Mouse (Mus musculus): Measurements from ENCODE around the gene Mgmt. TPM values are rescaled to one million over a fixed set of nuclear protein-coding genes. Genes with fewer than 3 reads are reported as not detected.

Mgmt gene
- total RNA-seq, 4 experiments from 2014 or later, result 0.99 to 1.5 (median 1.4) TPM

DNA sequence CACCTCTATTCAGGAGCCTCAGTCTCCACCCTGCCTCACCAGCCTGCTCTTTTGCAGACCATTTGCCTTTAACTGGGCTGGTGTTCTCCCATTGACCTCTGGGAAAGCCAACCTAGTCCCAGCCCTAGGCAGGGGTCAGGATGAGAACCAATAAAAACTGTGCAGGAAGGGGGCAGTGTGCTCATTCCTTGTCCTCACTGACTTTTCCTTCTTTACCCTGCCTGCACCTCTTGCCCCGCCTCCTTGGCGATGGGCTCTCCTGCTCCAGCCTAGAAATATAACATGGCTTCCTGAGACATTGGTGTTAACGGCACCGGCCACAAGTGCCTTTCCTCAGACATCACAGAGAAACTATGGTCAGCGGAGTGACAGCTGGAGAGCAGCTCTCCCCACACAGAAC lies 161.7 kb downstream of the Mgmt start:
- no peak for DNase-seq (ENCODE audit: low spot score in 2 of 2)

DNA sequence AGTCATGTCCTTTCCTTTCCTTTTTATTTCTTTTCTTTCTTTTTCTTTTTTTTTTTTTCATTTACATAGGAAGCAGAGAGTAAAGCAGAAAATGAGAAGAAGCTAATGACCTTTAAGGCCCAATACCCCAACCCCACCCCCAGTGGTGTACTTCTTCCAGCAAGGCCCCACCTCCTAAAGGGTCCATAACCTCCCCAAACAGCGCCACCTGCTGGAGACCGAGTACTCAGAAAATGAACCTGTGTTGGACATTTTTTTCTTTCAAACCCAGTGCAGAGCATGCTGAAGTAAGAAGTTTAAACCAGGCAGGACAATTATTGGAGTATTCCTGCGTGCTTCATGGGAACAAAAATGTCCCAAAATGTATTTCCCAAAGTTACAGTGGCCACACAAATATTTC lies 166.1 kb downstream of the Mgmt start:
- DNase-seq (ENCODE audit: low spot score in 2 of 2), result no peak

DNA sequence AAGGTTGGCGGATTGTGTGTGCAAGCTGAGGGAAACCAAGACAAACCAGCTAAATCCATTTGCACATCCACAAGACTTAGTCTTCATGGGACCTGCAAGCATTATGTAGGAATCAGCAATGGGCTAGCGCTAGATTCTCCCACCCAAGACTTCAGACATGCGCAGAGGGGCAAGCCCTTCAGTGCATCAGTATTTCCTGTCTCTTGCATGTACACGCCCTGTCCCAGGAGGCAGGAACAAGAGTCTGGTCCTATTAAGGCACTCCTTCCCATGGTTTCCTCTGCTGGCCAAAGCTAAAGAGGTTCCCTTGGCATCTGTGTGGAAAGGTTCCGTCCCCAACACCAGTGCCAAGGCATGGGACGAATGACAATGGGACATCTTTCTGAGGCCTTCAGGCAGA lies 166.7 kb downstream of the Mgmt start:
- DNase-seq (ENCODE audit: low spot score in 2 of 2), result no peak

DNA sequence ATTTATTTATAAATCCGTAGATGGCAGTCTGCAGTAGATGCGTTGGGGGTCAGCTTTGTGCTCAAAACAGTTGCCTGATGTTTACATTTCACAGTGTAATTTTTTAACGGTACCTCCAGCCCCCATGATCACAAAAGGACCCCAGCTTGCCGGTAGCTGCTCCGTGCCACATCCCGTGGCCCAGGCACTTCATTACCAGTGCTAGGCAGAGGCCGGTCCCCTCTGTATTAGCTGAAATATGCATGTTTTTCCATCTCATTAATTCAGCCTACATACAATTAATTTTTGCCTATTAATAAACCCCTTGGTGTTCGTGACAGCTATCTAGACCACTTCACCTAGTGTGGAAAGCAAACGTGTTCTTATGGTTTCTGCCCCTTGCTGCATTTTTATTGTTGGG lies 169.8 kb downstream of the Mgmt start:
- DNase-seq (ENCODE audit: low spot score in 2 of 2), result no peak

DNA sequence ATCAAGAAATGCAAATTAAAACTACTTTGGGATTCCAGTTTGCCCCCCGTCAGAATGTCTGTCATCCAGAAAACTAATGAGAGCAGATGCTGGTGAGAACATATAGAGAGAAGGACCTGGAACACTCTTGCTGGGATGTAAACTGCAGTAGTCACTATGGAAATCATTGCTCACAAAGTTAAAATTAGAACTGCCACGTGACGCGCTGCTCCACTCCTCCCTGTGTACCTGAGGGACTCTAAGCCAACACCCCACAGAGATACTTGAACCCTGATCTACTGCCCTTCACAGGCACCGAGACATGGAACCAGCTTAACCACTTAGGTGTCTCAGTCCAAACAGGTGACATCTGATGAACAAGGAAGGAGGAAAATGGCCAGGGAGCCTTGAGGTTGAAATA lies 171.0 kb downstream of the Mgmt start:
- no peak for DNase-seq (ENCODE audit: low spot score in 2 of 2)

DNA sequence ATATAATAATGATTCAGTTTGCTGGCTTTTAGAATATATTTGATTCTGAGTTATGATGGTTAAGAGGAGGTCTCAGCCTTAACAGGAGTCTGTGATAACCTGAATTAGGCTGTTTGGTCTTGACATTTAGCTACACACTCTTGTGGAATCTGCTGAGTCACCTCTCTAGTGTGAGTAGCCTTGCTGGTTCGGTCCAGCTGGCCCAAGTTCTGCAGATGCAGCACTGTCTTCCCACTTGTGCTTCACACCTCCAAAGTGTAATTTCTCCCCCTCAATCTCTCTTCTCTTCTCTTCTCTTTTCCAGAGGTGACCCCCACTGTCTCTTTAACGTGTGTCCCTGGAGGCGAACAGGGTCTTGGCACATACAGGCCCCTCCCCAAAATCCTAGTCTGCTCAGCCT lies 171.8 kb downstream of the Mgmt start:
- no peak for DNase-seq (ENCODE audit: low spot score in 2 of 2)

DNA sequence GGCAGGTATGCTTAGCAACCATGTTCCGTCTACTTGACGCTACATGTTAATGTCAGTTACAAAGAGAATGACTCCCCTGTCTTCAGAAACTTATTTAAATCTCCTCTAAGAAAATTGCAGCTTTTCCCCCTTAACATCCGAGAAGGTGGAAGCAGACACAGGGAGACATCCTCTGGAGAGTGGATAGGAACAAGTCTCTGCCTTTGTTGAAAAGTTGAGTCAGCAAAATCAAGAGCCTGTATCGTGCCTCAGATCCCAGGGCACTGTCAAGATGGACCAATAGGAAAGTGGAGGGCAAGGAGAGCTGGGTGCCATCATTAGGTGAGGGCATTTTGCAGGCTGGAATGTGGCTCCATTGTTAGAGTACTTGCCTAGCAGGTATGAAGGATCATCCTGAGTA lies 172.6 kb downstream of the Mgmt start:
- DNase-seq (ENCODE audit: low spot score in 2 of 2), result no peak

DNA sequence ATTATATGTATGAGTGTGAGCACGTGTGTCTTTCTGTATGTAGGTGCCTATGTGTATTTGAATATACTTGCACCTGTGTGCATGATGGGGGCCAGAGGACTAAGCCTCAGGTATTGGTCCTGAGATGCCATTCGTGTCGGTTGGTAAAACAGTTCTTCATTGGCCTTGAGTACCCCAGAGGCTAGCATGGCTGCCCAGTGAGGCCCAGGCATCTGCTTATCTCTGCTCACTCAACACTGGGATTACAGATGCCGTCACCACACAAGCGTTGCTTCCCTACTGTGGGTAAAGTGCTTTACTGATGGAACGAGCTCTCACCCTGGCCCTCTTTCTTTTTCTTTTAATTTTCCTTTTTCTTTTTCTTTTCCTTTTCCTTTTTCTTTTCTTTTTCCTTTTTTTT lies 173.3 kb downstream of the Mgmt start:
- no peak for DNase-seq (ENCODE audit: low spot score in 2 of 2)

DNA sequence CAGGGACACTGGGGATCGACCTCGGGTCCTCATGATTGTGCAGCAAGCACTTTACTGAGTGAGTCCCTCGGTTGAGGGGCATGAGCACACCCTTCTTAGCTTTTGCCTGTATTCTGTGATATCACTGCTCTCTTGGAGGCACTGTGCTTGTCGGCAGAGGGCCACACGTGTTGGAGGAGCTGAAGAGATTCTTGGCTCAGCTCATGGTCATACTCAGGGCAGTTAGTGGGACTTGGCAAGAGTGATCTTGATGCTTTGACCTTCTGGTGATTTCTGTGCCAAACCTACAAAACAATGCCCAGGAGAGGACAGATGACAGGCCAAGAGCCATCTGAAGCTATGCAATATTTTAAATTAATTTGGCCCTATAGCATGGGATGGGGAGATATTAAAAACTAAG lies 174.4 kb downstream of the Mgmt start:
- DNase-seq (ENCODE audit: low spot score in 2 of 2), result no peak

DNA sequence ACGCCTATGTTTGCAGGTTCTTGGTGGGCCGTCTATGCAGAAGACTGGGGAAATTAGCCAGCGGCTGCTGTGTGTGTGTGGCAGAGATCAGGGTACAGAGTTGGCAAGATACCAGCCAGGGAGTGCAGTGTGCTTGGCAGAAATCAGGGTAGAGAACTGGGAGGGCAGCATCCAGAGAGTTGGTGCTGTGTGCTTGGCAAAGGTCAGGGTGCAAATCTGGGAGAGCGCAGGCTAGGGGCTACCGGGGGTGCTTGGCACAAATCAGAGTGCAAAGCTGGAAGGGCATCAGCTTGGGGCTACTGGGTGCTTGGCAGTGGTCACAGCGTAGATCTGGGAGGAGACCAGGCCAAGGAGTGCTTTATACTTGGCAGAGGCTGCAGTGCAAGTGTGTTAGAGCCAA lies 175.4 kb downstream of the Mgmt start:
- DNase-seq (ENCODE audit: low spot score in 2 of 2), result no peak

DNA sequence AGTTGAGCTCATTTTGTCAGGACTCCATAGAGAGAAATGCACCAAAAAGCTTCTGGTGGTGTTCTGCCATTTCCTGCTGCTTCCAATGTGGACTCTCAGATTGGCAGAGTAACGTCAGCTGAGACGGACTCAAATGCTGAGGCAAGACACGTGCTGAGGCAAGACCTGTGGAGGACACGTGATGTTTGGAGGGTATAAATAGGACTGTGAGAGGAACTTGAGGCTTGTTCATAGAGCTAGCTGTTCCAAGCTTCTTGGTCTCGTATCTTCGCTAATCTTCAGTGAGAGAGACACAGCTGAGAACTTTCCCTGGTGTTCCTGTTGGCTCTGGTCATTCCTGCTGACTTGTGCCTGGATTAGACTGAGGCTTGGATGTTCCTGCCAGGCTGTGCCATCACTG lies 176.9 kb downstream of the Mgmt start:
- no peak for DNase-seq (ENCODE audit: low spot score in 2 of 2)

DNA sequence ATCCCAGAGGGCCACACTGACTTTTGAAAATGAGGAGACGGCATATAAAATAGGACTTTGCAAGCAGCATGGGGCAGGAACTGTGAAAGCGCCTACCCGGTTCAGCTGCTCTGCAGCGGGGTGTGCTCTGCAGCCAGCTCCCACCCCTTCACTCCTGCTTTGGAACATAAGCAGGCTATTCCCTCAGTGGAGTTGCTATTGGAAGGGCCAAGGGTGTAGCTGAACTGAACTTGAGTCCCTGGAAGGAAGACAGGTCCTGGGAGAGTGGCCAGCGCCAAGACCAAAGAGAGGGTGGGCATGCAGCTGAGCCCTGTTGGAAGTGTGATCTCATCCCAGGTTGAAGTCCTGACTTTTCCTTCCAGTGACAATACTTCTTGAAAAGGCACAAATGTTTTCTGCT lies 179.5 kb downstream of the Mgmt start:
- no peak for DNase-seq (ENCODE audit: low spot score in 2 of 2)

DNA sequence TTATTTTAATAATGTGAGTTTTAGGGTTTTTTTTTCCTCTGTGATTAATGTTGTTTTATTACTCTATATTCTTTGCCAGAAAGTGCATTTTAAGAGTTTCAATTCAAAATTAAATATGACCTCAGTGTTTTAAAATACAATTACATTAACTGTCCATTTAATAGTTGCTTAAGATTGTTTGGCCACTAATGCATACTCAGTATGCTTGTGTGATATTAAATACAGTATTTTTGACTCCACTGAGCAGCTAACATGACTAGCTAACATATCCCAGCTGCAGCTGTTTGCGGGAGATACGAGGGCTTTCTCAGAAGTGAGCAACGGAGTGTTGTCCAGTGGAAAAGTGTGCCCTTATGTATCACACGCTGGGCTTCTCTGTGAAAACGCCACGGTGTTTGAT lies 179.9 kb downstream of the Mgmt start:
- no peak for DNase-seq (ENCODE audit: low spot score in 2 of 2)

DNA sequence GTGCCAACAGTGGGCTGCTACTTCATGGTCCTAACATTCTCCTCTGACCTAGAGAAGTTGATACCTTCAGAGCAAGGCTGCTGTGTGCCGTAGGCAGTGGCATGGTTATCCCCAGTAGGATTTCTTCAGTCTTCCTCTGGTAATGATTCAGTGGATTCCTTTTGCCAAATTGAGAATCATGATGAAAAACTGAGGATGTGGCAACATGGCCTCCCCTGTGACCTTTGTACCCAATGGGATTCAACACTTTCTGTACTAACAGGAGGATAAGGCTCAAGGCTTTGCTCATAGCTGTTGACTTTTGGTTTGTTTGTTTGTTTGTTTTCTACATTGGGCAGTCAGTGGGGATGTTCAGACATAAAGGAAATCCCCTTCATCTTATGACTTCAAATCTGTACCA lies 180.9 kb downstream of the Mgmt start:
- DNase-seq (ENCODE audit: low spot score in 2 of 2), result no peak

DNA sequence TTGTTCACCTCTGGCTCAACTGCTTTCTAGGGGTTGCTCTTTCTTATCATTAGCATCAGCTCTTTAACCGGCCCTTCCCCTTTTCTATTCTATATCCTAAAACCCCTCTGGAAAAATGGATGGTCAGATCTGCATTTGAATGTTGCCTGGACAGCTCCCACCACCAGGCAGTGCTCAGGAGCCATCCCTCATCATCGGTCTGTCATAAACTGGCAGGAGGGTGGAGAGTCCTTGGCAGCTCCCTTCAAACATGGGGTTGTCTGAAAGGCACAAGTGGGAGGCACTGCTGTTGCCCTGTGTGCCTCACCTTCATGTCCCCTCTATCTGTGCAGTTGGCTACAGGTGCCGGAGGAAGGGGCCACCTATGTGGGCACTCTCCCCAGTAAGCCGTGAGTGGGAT lies 185.8 kb downstream of the Mgmt start:
- DNase-seq (ENCODE audit: low spot score in 2 of 2), result no peak

DNA sequence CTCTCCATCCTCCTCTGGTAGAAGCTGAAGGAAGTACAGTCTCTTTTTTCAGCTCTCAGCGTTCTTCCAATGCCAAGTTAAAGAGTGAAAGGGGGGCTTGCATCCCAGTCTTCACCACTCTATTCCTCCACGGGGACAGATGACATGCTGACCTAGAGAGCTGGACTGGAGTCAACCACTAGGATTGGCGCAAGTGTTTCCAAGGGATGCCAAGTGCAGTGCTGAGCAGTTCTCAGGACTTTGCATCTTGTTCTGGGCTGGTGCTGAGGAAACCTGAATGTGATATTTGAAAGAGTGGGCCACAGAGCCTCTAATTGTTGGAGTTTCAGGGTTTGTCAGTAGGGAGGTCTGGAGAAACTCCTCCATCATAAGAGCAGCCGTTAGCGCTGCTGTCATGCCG lies 187.8 kb downstream of the Mgmt start:
- no peak for DNase-seq (ENCODE audit: low spot score in 2 of 2)

DNA sequence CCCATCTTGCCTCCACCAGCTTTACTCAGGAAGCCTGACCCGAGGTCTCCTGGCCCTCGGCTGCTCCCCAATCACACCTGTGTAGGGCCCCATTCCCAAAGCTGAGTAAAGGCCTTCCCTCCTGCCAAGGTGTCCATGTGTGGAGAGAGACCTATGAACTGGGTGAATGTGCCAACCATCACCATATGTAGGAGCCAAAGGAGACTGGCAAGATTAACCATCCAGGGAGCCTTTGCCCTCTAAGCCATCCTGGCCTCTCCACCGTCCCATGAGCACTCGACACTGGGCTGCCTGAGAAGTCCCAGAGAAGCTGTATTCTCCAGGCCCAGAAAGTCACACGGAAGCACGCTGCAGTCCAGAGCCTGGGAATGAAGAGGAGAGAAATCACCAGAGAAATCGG lies 190.2 kb downstream of the Mgmt start:
- DNase-seq (ENCODE audit: low spot score in 2 of 2), result no peak

DNA sequence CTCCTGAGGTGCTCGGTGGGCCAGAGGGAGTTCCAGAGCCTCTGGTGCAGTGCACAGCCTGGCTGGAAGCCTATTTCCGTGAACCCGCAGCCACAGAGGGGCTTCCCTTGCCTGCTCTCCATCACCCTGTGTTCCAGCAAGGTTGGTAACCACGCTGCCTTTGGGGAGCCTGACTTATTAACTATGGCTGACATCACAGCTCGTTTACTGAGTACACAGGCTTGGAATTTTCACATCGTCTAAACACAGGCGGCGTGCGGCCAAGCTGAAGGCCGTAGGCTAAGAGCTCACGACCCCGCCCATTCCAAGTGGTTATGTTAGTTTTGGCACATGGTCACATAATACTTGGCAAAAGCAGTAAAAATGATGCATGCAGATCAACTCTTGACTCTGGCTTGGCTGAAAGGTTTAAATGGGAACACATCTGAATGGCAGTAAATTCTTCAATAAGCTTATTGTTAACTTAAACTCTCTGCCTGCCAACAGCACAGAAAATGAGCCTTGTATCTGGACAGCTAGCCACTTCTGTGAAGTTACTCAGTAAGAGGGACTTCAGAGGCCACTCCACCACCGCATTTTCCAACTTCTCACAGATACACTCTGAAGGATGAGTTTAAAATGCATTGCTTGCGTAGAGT lies 191.7 kb downstream of the Mgmt start:
- no peak for DNase-seq (ENCODE audit: low spot score in 2 of 2)

DNA sequence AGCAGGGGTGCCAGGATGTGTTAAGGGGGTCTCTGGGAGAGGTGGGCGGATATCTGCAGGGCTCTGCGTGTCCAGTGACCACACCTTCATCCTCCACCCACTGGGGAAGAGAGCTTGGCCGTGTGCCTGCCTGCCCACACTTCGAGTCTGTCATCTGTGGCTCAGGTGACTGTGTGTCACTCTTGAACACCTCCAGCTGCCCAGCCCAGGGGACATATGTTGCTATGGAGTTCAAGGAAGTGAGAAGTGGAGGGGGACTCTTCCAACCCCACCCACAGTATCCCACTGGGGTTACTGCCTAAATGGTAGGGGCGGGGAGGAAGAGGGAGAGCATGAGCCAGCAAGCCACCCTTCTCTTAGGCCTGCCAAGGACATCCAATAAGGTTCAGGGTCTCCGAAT lies 192.7 kb downstream of the Mgmt start:
- DNase-seq (ENCODE audit: low spot score in 2 of 2), result no peak

DNA sequence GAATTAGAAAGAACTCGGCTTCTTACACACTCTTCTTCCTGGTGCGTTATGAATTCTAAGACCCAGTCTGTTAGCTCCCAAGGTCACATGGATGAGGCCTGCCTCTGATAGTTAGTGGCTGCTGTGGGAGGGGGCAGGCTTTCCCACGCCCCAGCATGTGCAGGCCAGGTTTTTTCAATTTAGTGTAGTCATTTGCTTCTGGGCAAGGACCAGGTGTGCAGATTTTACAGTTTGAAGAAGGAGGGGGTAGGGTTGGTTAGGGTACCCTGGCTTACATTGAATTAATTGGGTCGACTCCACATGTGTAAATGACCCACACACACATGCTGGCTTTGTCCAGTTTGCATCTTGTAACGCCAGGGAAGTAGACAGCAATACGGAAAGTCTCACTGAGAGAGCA lies 193.7 kb downstream of the Mgmt start:
- no peak for DNase-seq (ENCODE audit: low spot score in 2 of 2)

DNA sequence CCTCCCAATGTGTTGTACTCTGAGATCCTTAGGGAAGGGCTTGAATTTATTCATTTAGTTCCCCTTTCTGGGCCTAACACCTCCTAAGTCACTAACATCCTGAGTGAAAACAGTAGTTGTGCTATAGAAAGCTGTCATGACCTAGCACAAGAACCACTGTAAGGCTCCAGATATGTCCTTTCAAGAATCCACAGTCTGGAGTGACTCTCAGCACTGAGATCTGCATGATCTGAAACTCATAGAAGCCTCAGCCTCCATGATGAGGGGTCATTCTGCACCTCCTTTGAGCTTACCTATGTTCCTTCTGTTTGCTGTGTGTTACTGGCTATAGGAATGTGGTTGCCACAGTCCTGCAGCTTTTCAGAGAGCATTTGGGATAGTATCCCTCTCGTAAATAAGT lies 200.1 kb downstream of the Mgmt start:
- DNase-seq (ENCODE audit: low spot score in 2 of 2), result no peak

DNA sequence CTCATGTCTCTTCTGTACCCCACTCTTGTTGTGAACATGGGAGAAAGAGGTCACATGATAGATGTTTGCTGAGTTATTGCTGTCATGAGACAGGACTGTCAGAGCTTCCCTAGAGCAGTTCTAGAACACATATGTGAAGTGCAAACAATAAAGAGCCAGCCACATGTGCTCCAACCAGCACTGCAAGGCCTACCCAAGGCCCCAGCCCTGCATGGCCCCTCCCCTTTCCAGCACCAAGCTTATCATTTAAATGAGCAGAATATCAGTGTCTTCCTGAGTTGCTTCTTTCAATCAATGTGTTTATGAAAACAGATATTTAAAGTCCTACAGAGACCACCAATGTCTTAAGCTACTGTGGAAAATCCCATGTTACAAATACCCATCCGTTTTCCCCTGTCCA lies 201.3 kb downstream of the Mgmt start:
- DNase-seq (ENCODE audit: low spot score in 2 of 2), result no peak

DNA sequence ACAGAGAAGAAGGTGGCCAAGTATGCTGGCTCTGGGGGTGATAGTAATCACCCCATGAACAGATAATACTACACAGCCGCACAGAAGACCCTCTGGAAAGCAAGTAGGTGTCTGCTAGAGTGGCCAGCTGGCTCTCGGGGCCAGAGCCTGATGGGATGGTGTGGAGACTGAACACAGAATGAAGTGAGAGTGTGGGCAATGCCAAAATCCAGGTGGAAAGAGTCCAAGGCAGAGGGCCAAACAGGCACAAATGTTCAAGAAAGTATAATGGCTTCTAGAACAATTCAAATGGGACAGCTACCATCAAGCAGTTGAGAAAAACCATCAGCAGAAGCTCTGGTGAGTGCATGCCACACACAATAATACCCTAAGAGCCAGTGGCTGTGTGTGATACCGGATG lies 205.4 kb downstream of the Mgmt start:
- no peak for DNase-seq (ENCODE audit: low spot score in 2 of 2)

DNA sequence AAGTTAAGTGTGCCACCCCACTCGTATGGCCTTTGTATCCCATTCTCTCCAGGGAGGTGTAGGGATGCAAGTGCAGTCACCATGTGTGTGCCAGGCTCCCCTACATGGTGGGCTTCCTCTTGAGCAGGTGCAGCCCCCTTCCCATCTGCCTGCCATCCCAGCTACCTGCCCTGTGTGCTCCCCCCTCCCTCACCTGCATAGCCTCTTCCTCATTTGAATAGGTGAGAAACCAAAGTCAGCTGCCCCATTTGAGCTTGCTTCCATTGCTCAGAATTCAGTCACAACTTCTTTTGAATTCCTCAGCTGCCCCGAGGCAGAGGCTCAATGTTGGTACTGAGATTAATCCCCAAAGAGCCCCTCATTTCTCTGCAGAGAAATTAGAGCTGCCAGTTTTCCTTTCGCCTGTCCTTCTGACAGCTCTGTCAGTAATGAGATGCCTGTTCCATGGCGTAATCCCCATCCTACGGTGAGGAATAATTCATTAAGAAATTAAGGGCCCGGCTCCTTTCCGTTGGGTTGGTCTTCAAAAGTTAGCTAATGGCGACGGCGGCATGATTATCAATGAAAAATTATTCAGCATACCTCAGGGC lies 208.3 kb downstream of the Mgmt start:
- no peak for DNase-seq (ENCODE audit: low spot score in 2 of 2)

Data from left cerebral cortex, adult 8-10 months (tissue).